Mouse (Mus musculus) embryonic facial prominence, embryonic 13.5 days (tissue): ENCODE measurements around the gene Snd1. TPM values are rescaled to one million over a fixed set of nuclear protein-coding genes. Genes with fewer than 3 reads are reported as not detected.

ENCODE experiments used
- ATAC-seq: fragments of 200-750 bp; cut with Nextera tagmentation; 2 replicates; pipeline ENCODE4 v1.8.0; 2017; ENCODE audit warnings: low read depth; ENCODE audit not compliant: insufficient number of reproducible peaks, insufficient read depth, low FRiP score, low TSS enrichment
- H3K27ac ChIP-seq: fragments of 300-500 bp; sonication (generic); 2 replicates; pipeline ENCODE4 v1.5.1; 2015; ENCODE audit warnings: moderate library complexity, mild to moderate bottlenecking, inconsistent platforms
- H3K27me3 ChIP-seq: fragments of 300-500 bp; sonication (generic); 2 replicates; pipeline ENCODE4 v1.6.1; 2015; ENCODE audit warnings: mild to moderate bottlenecking, inconsistent platforms
- H3K36me3 ChIP-seq: fragments of 300-500 bp; sonication (generic); 2 replicates; pipeline ENCODE4 v1.6.1; 2015; ENCODE audit warnings: mild to moderate bottlenecking, inconsistent platforms
- H3K4me1 ChIP-seq: fragments of 300-500 bp; sonication (generic); 2 replicates; pipeline ENCODE4 v1.6.1; 2015; ENCODE audit warnings: inconsistent platforms
- H3K4me2 ChIP-seq: fragments of 300-500 bp; sonication (generic); 2 replicates; pipeline ENCODE4 v1.6.1; 2015; ENCODE audit warnings: moderate library complexity, mild to moderate bottlenecking, inconsistent platforms
- H3K4me3 ChIP-seq: fragments of 300-500 bp; sonication (generic); 2 replicates; pipeline ENCODE4 v1.5.1; 2015; ENCODE audit warnings: mild to moderate bottlenecking, inconsistent platforms
- H3K9ac ChIP-seq: fragments of 300-500 bp; sonication (generic); 2 replicates; pipeline ENCODE4 v1.6.1; 2015; ENCODE audit warnings: mild to moderate bottlenecking, inconsistent platforms
- H3K9me3 ChIP-seq: fragments of 300-500 bp; sonication (generic); 2 replicates; pipeline ENCODE4 v1.6.1; 2016; ENCODE audit warnings: inconsistent platforms
- WGBS: fragments of 180-500 bp; shearing (Covaris S2); methylation state at CpG from one replicate; pipeline ENCODE4 v1.1.7; 2015; ENCODE audit warnings: mixed read lengths; 5-methylcytosine and 5-hydroxymethylcytosine counted together
- polyA plus RNA-seq: library from polyadenylated mRNA; unstranded; fragments of >200 nt; fragmentation: Nextera tagmentation; extraction: Ambion mirVana; gene quantifications from 2 replicates; pipeline ENCODE4 v1.2.1, GENCODE M21; 2015

Snd1 gene
- polyA plus RNA-seq, 1 experiment from 2014 or later = 118 TPM

DNA sequence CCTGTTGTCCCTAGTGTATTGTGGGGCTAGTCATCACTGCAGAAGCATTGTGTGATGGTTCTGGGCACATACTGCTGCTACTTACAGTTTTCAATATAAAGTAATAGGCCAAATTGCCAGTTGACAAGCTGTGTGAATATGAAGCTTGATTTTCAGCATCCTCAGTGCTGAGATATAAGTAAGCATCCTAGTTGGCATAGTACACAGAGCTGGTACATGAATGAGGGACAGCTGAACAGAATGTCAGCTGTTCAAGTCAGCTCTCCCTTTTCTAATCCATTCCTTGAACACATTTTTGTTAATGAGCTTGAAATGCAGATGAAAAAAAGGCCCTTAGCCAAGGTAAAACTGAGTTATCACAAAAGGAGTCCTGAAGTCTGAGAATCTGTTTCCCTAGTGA, 217.7 kb downstream of the Snd1 start:
- Histone ChIP-seq H3K27ac (no peak overlapping the region), H3K4me1 (peaks cover 8% of the 10 kb centered on the region; the same call in 1 of the 2 replicates), H3K36me3 (0 out of 2 replicates have a peak, but pooled peaks cover 4% of the 10 kb centered on the region), H3K9ac (no peak overlapping the region), H3K27me3 (no peaks in the 10 kb centered on the region), H3K4me2 (no peak overlapping the region), H3K4me3 (no peak overlapping the region), H3K9me3 (no peaks in the 10 kb centered on the region)
- no peak for ATAC-seq

DNA sequence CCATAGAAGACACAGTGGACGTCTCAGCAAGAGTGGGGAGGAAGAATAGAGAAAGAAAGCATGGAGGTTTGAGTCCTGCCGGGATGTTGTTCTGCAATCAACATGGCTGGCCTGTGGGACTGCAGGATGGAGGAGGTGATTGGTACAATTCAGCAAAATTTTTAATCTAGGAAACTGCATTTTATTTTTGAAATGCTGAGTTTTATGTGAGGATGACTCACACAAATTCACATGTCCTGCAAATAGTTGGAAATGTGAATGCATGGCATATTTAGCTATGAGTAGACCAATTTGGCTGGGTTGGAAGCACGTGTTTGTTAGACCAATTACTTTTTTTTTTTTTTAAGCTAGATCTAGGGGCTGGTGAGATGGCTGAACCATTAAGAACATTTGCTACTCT, 222.3 kb downstream of the Snd1 start:
- Histone ChIP-seq H3K4me3 (no peak overlapping the region), H3K36me3 (0 out of 2 replicates have a peak, but pooled peaks cover 4% of the 10 kb centered on the region), H3K27ac (no peak overlapping the region), H3K4me1 (peaks cover 11% of the 10 kb centered on the region; the same call in 1 of the 2 replicates), H3K27me3 (no peaks in the 10 kb centered on the region), H3K4me2 (no peak overlapping the region), H3K9me3 (no peaks in the 10 kb centered on the region), H3K9ac (no peak overlapping the region)
- 78% methylated on average over 3 of the region's 3 CpGs for WGBS
- ATAC-seq = no peak

DNA sequence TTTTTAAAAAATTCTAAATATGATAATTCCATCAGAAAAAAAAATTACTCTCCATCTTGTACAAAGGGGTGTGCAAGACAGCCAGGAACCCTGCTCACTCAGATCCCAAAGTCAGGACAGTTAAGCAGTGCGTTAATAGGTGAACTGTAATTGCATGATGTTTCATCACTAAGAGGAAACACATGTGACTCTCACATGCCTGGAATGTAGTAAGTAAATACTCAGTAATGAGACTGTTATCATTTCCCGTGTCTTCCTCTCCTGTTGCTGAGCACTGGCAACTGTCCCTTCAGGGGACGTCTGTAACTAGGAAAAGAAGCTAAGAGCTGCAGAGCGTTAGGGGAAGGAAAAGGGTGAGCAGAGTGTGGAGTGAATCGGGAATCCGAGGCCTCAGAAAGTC, 229.7 kb downstream of the Snd1 start:
- Histone ChIP-seq H3K4me1 (peaks cover 30% of the 10 kb centered on the region), H3K9me3 (no peaks in the 10 kb centered on the region), H3K4me2 (no peak overlapping the region), H3K27ac (0 out of 2 replicates have a peak overlapping the region, but pooled peaks have one; percentile 45), H3K4me3 (no peak overlapping the region), H3K9ac (no peak overlapping the region), H3K36me3 (peaks cover 18% of the 10 kb centered on the region), H3K27me3 (no peaks in the 10 kb centered on the region)
- ATAC-seq = no peak
- 18% methylated on average over 6 of the region's 6 CpGs for WGBS

DNA sequence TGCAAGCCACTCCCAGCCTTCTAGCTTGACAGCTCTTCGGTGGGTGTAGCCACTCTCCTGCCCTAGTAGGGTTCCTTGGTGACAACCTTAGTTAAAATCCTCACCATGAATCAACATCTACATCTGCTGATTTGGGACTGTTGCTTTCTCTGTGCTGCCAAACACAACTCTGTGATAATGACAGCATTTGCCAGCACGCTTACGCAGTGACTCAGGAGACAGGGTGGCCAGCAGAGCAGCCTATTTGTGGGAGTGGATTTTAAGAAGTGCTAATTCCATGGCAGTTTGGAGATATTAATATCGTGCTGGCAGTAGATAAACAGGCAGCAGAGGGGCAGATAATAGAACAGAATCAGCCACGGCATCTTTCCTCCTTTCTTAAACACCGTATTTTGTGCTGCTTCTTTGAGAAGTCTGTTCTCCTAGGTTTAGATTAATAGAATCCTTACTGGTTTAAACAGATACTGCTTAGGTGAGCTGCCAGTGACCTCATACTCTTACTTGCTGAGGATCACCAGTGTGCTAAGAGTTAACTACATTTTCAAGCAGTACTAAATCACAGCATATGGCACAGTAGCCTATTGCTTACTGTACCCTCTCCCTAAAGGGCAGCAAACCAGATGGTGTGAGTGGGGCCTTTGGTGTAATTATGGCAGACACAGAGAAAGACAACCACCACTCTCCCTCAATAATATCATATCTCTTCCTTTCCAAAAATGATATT, 230.6 kb downstream of the Snd1 start:
- WGBS = 75% methylated on average over 6 of the region's 6 CpGs
- peaks cover 18% of the 10 kb centered on the region for H3K36me3 ChIP-seq
- peaks cover 35% of the 10 kb centered on the region for H3K4me1 ChIP-seq
- no peak for ATAC-seq
- no peak overlapping the region for H3K4me2 ChIP-seq
- no peak overlapping the region for H3K4me3 ChIP-seq
- no peak overlapping the region for H3K9ac ChIP-seq
- H3K27ac ChIP-seq = 0 out of 2 replicates have a peak overlapping the region, but pooled peaks have one; percentile 73
- H3K9me3 ChIP-seq = no peaks in the 10 kb centered on the region
- H3K27me3 ChIP-seq = no peaks in the 10 kb centered on the region

DNA sequence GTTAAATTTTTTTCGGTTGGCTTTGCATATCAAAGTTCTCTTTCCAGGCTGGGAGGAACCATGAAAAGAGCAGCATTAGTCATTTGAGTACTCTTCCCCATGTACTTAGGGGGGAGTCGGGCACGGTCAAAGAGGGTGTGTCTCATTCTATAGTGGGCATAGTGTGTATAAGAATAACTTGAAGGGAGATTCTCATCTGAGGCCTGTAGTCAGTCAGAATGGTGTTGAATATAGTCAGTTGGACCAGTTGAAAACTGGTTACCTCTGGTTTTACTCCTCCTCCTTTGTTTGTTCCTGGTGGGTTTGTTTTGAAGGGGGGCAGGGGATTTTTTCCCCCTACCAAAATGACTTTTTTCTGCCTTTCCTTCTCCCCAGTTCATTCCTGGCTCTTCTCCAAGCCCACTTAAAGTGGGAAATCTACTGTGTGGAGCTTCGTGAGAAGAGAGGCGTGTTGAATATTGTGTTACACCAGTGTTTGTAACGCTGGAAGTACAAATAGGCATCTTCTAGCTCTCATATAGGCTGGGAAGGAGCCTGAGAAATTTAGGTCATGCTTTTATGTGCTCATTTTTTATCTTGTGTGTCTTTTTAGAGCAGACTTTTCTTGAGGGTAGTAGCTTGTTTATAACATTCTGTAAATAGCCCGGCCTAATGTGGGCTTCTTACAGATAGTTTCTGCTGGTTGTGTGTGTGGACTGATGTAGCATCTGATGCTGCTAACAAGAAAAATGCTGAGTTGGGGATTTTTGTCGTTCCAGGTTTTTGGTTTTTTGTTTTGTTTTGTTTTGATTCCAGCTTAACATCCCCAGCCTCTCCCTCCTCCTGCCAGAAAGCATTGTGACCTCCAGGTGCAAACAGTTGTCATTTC, 231.4 kb downstream of the Snd1 start:
- Histone ChIP-seq H3K4me3 (no peak overlapping the region), H3K4me2 (no peak overlapping the region), H3K9ac (no peak overlapping the region), H3K36me3 (peaks cover 18% of the 10 kb centered on the region), H3K4me1 (peaks cover 35% of the 10 kb centered on the region), H3K27ac (peak overlapping the region; percentile 73), H3K27me3 (no peaks in the 10 kb centered on the region), H3K9me3 (no peaks in the 10 kb centered on the region)
- WGBS = 55% methylated on average over 8 of the region's 8 CpGs
- ATAC-seq = no peak

DNA sequence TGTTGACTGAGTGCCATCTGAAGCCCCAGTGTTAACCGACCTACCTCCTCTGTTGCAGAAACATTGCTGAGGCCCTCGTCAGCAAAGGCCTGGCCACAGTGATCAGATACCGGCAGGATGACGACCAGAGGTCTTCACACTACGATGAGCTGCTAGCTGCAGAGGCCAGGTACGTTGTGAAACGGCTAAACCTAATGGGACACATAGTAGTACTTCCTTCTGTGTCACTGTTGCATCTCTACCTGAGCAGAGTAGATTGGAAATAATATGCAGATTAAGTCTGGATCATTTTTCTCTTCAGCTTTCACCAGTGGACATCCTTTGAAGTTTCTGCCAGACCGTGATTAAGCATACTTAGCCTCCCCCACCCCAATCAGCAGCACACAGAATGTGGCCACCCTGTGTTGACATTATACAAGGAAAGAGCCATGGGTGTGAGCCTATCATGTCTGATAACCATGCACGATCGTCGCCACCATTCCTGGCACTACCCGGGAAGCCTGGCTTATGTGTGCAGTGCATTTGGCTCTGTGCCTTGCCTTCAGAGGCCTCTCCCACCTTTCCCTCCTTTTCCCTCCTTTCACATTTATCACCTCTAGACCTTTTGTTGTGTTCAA, 232.1 kb downstream of the Snd1 start:
- Histone ChIP-seq H3K4me1 (peaks cover 35% of the 10 kb centered on the region), H3K9me3 (no peaks in the 10 kb centered on the region), H3K36me3 (peaks cover 18% of the 10 kb centered on the region), H3K27ac (peak overlapping the region; percentile 73), H3K27me3 (no peaks in the 10 kb centered on the region), H3K4me2 (no peak overlapping the region), H3K9ac (no peak overlapping the region), H3K4me3 (no peak overlapping the region)
- WGBS = 82% methylated on average over 12 of the region's 12 CpGs
- no peak for ATAC-seq

DNA sequence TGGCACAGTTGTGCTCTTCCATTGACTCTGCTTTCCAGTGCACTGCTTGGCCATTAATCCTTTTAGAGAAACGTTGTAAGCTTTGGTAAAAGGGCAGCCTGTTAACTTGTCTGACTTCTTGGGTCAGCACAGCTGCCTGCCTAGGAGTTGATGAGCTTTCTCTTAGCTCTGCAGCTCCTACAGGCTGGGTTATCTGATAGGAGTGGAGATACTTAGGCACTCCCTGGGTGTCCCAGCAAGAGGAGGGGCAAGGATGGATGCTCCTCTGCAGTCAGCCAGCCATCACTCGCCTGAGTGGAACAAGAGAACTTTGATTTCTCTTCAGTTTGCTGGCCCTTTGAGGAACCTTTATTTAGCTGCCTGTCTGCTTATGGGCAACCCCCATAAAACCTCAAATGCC, 235.1 kb downstream of the Snd1 start:
- Histone ChIP-seq H3K4me3 (no peak overlapping the region), H3K9me3 (no peaks in the 10 kb centered on the region), H3K27me3 (no peaks in the 10 kb centered on the region), H3K4me1 (peaks cover 29% of the 10 kb centered on the region), H3K27ac (no peak overlapping the region), H3K36me3 (peaks cover 22% of the 10 kb centered on the region), H3K9ac (no peak overlapping the region), H3K4me2 (no peak overlapping the region)
- WGBS = 47% methylated on average over 2 of the region's 2 CpGs
- ATAC-seq = no peak

DNA sequence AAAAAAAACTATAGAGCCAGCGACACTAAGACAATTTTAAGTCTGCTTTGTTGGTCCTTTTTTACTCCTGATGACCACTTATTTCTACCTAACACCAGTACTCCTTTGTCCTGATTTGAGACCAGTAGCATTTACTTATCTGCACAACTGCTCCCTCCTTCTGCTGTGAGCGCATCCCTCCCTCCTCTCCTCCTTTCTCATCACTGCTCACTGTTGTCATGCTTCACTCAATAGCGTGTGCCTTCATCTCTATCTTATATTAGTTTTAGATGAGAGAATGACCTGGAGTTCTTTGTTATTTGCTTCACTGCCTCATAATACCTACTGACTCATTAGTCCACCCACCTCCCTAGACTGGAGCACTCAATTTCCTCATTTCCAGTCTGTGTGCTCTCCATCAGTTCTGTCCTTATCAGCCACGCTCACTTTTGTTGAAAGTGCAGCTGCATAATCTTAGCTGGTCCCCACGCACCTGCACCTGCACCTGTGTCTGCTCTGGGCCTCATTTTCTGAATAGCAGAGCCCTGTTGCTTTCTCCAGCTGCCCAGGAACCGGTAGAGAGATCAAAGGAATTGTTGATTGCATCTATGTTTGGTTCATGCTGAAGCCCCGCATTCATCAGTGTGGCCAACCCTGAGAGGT, 242.4 kb downstream of the Snd1 start:
- WGBS = 60% methylated on average over 7 of the region's 7 CpGs

DNA sequence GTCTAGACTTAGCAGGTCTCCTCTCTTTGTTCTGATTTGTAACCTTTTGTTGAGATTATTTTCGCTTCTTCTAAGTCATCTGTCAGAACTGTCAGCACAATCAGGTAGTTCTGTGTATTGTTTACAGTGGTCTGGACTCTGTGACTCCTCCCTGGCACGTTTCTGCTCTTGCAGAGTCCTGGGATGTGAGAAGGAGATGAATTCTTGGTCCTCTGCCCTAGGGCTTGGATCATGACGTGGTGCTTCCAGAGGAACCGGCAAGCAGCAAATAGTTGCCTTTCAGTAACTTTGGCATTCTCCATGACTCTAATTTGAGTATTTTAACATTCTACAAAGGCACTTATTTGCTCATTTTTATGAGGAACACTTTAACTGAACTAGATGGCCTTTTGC, 242.9 kb downstream of the Snd1 start:
- WGBS = 48% methylated on average over 4 of the region's 4 CpGs
- 0 out of 2 replicates have a peak, but pooled peaks cover 4% of the 10 kb centered on the region for H3K4me1 ChIP-seq
- H3K9ac ChIP-seq = no peak overlapping the region
- H3K27ac ChIP-seq = no peak overlapping the region
- no peaks in the 10 kb centered on the region for H3K27me3 ChIP-seq
- no peak overlapping the region for H3K4me3 ChIP-seq
- H3K9me3 ChIP-seq = no peaks in the 10 kb centered on the region
- no peak for ATAC-seq
- H3K4me2 ChIP-seq = no peak overlapping the region
- H3K36me3 ChIP-seq = peaks cover 2% of the 10 kb centered on the region; the same call in 1 of the 2 replicates

More for the DNA sequence above, 242.4 kb downstream of the Snd1 start:
- Histone ChIP-seq H3K9me3 (no peaks in the 10 kb centered on the region), H3K36me3 (peaks cover 3% of the 10 kb centered on the region; the same call in 1 of the 2 replicates), H3K27ac (no peak overlapping the region), H3K4me1 (0 out of 2 replicates have a peak, but pooled peaks cover 4% of the 10 kb centered on the region), H3K9ac (no peak overlapping the region), H3K4me2 (no peak overlapping the region), H3K27me3 (no peaks in the 10 kb centered on the region), H3K4me3 (no peak overlapping the region)
- no peak for ATAC-seq

DNA sequence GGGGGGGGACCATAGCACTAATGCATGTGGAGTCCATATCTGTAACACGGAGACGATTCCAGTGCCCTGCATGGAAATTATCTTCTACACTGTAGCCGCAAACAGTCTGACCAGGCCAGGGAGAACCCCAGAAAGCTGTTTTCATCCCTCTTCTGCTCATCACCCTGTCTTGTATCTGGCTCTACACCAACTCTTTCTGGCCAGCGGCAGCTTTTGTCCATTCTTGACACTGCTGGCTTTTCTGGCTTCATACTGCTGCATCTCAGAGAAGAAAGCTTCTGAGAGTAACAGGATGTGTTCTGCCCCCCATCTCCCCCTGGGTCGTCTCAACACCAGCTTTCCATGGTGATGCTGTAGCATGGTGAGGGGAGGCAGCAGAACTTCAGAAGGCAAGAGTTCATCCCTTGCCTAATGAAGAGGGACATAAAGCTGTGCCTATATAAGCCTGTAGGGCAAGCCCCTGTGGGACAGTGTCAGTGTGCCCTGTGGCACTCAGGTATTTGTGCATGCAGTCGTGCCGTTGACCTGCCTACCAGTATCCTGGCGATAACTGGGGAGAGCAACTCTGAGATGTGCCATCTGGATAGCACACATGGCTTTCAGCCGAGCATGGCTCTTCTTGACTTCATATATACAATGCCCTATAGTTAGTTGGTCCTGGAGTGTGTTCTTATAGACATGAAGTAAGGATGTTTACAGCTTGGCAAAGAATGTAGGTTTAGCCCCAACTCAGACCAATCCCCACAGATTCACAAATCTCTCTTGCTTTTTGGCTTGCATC, 245.6 kb downstream of the Snd1 start:
- H3K4me1 ChIP-seq = 0 out of 2 replicates have a peak, but pooled peaks cover 4% of the 10 kb centered on the region
- no peaks in the 10 kb centered on the region for H3K36me3 ChIP-seq
- no peak overlapping the region for H3K9ac ChIP-seq
- WGBS = 90% methylated on average over 9 of the region's 9 CpGs
- H3K27ac ChIP-seq = no peak overlapping the region
- no peak overlapping the region for H3K4me2 ChIP-seq
- no peak for ATAC-seq
- no peak overlapping the region for H3K4me3 ChIP-seq
- no peaks in the 10 kb centered on the region for H3K9me3 ChIP-seq
- no peaks in the 10 kb centered on the region for H3K27me3 ChIP-seq
